Comparison of ENCODE assay signal across 8 mouse cellular contexts in the genomic region with DNA sequence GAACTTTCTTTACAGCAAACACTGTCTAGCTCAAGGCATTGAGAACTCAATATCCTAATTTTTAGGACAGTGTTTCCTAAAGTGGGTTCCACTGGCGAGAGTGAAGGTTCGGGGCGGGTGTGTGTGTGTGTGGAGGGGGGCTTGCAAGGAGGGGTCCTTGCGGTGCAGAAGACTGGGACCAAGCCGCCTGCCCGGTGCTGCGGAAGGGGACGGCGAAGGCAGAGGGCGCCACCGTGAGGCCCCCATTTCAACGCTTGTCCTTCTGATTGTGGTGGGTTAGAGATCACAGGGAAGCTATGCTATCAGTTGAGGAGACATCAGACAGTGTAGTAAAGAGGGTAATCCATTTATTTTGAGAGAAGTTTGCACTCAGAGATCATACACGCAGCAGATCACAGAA.
A peak's percentile ranks its signal among the peaks of the same experiment; 100 is the strongest.
DNase-seq lines count a peak whose midpoint lies in the region; ATAC-seq and TF ChIP-seq lines count a peak whose summit lies in the region.

No protein-coding gene starts in this region.

- peak; percentile 22 for TF ChIP-seq CTCF in liver, postnatal 0 days (IDR thresholded peaks at IDR 0.05; ENCODE audit: low read depth)

- no peak for DNase-seq in heart, postnatal 25 days (ENCODE audit: low spot score)
- DNase-seq in ES-CJ7 (ENCODE audit: low read depth, low spot score) (peak; percentile 37), MN1 (ENCODE audit: low spot score) (no peak)
- DNase-seq in liver, postnatal 0 days, result no peak
- no peak for DNase-seq in thymus, adult 18-20 months
- no peak for DNase-seq in frontal cortex, adult 2 months (ENCODE audit: extremely low spot score in 1 of 2, low spot score in 1 of 2)

- ATAC-seq in heart, embryonic 11.5 days (replicated peaks; ENCODE audit: insufficient number of reproducible peaks, low FRiP score, low TSS enrichment), result no peak
- ATAC-seq in forebrain, embryonic 16.5 days, result 0 out of 2 replicates have a peak, but pooled peaks have one; percentile 23
- no peak for ATAC-seq in liver, postnatal 0 days

- no peaks in the 10 kb centered on the region for H3K9me3 ChIP-seq in heart, embryonic 11.5 days (replicated peaks; ENCODE audit: control insufficient read depth, low read length)
- H3K9me3 ChIP-seq in forebrain, embryonic 16.5 days (ENCODE audit: control insufficient read depth, low read length), result no peaks in the 10 kb centered on the region
- no peaks in the 10 kb centered on the region for H3K9me3 ChIP-seq in liver, postnatal 0 days (ENCODE audit: low read length)

- H3K4me1 ChIP-seq in heart, embryonic 11.5 days (ENCODE audit: control insufficient read depth, insufficient read depth, low read length), result no peaks in the 10 kb centered on the region
- H3K4me1 ChIP-seq in forebrain, embryonic 16.5 days (replicated peaks; ENCODE audit: control insufficient read depth, insufficient read depth, low read length), result 0 out of 2 replicates have a peak, but pooled peaks cover 2% of the 10 kb centered on the region
- H3K4me1 ChIP-seq in liver, postnatal 0 days (ENCODE audit: insufficient read depth), result no peaks in the 10 kb centered on the region

- 3% methylated on average over 13 of the region's 13 CpGs for WGBS in heart, embryonic 11.5 days (ENCODE audit: insufficient replicate concordance)
- 3% methylated on average over 13 of the region's 13 CpGs for WGBS in forebrain, embryonic 16.5 days
- WGBS in liver, postnatal 0 days (ENCODE audit: insufficient replicate concordance), result 10% methylated on average over 13 of the region's 13 CpGs

- no peak overlapping the region for H3K27ac ChIP-seq in heart, embryonic 11.5 days (ENCODE audit: low read depth, low read length)
- no peak overlapping the region for H3K27ac ChIP-seq in forebrain, embryonic 16.5 days (ENCODE audit: low read length)
- H3K27ac ChIP-seq in liver, postnatal 0 days (ENCODE audit: low read depth), result no peak overlapping the region

- H3K4me2 ChIP-seq in heart, embryonic 11.5 days, result peak overlapping the region; percentile 25; the same call in 1 of the 2 replicates
- H3K4me2 ChIP-seq in forebrain, embryonic 16.5 days (ENCODE audit: low read length), result peak overlapping the region; percentile 13; the same call in 1 of the 2 replicates
- no peak overlapping the region for H3K4me2 ChIP-seq in liver, postnatal 0 days (ENCODE audit: low read depth, low read length)

- intact Hi-C loops in heart, postnatal 25 days (cut with DNase I), result no loop called here

- no peaks in the 10 kb centered on the region for H3K27me3 ChIP-seq in heart, embryonic 11.5 days (ENCODE audit: control insufficient read depth, insufficient read depth, low read length)
- peaks cover 17% of the 10 kb centered on the region for H3K27me3 ChIP-seq in forebrain, embryonic 16.5 days (replicated peaks; ENCODE audit: control insufficient read depth, insufficient read depth, low read length)
- 0 out of 2 replicates have a peak, but pooled peaks cover 3% of the 10 kb centered on the region for H3K27me3 ChIP-seq in liver, postnatal 0 days (ENCODE audit: insufficient read depth, low read length)

- H3K9ac ChIP-seq in heart, embryonic 11.5 days (ENCODE audit: low read depth, low read length), result no peak overlapping the region
- no peak overlapping the region for H3K9ac ChIP-seq in forebrain, embryonic 16.5 days (replicated peaks; ENCODE audit: low read depth, low read length)
- no peak overlapping the region for H3K9ac ChIP-seq in liver, postnatal 0 days (replicated peaks)

- H3K4me3 ChIP-seq in heart, embryonic 11.5 days (ENCODE audit: low read depth, low read length), result no peak overlapping the region
- H3K4me3 ChIP-seq in forebrain, embryonic 16.5 days (replicated peaks; ENCODE audit: low read length), result no peak overlapping the region
- no peak overlapping the region for H3K4me3 ChIP-seq in liver, postnatal 0 days (ENCODE audit: low read depth, low read length)

- no peak for TF ChIP-seq EP300 in liver, postnatal 0 days (IDR thresholded peaks at IDR 0.05; ENCODE audit: low read depth)

- H3K36me3 ChIP-seq in heart, embryonic 11.5 days (ENCODE audit: control insufficient read depth, insufficient read depth, low read length), result no peaks in the 10 kb centered on the region
- H3K36me3 ChIP-seq in forebrain, embryonic 16.5 days (ENCODE audit: control insufficient read depth, insufficient read depth), result no peaks in the 10 kb centered on the region
- no peaks in the 10 kb centered on the region for H3K36me3 ChIP-seq in liver, postnatal 0 days (replicated peaks; ENCODE audit: insufficient read depth, low read length)
